Mouse (Mus musculus): ENCODE results near the gene Acnat1. TPM values are rescaled to one million over a fixed set of nuclear protein-coding genes. Genes with fewer than 3 reads are reported as not detected.

Acnat1 gene
- total RNA-seq (2012; rRNA removed), result 0.26 and 0.40 TPM in 2 replicates

DNA sequence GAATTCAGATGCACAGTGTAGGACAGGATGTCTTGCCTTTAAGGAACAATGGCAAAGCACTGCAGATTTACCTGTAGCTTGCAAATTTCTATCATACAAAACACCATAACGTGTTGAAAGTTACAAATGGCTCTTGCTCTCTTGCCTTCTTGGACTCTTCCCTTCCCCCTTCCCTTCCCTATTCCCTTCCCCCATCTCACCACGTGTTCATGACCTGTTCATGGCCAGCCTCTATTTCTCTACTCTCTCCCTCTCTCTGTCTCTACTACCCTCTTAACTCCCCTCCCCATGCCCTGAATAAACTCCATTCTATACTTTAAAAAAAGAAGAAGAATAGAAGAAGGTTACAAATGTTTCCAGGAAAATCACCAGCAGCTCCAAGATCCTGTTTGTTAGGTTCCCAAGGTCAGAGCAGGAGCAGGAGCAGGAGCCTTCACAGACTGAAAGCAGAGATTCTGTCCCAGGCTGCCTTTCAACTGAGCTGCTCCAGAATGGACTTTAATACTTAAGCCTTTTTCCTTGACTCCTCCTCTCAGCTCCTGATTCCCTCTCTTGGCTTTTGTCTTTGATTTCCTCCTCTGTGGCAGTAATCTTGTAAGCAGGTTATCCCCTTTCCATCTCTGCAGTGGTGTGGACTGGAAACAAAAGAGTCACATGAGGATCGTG, at the start of gene Acnat1:
TSS of gene Acnat1 (minus strand) at position 478 of the 666 bp plus-strand sequence.
- no peak for TF ChIP-seq ZNF384 (IDR thresholded peaks at IDR 0.05; ENCODE audit: low read depth, low read length)
- TF ChIP-seq CHD2 (IDR thresholded peaks at IDR 0.05; ENCODE audit: low read depth, low read length), result no peak
- no peak for TF ChIP-seq HCFC1 (IDR thresholded peaks at IDR 0.05; ENCODE audit: borderline replicate concordance, insufficient read depth, low read length)
- TF ChIP-seq MAFK (IDR thresholded peaks at IDR 0.05; ENCODE audit: insufficient read depth, low read depth, low read length), result no peak
- no peak for TF ChIP-seq ZC3H11A (IDR thresholded peaks at IDR 0.05; ENCODE audit: borderline replicate concordance, low read depth, low read length)
- Histone ChIP-seq H3K9me3 (ENCODE audit: control insufficient read depth, insufficient read depth, low read depth, low read length) (no peaks in the 10 kb centered on the region), H3K27ac (ENCODE audit: insufficient read depth, low read depth, low read length, poor library complexity, severe bottlenecking) (no peak within 1 kb of the TSS), H3K4me3 (ENCODE audit: insufficient read depth in 1 of 2, low read depth in 1 of 2, low read length in 2 of 2, poor library complexity in 1 of 2, severe bottlenecking in 1 of 2) (no peak within 1 kb of the TSS), H3K36me3 (ENCODE audit: control insufficient read depth, insufficient read depth, low read length, poor library complexity, severe bottlenecking) (no peaks in the 10 kb centered on the region), H3K4me1 (ENCODE audit: control insufficient read depth in 2 of 2, insufficient read depth in 2 of 2, low read length in 2 of 2, poor library complexity in 1 of 2) (no peaks in the 10 kb centered on the region), H3K9ac (ENCODE audit: insufficient read depth, low read depth, low read length, poor library complexity, severe bottlenecking) (no peak within 1 kb of the TSS)
- no peak for DNase-seq (ENCODE audit: low read depth, low spot score)
- in situ Hi-C loops (cut with MboI; ENCODE audit: low sequenced_read_pairs in 2 of 2, unreplicated experiment in 2 of 2), result no loop called here

DNA sequence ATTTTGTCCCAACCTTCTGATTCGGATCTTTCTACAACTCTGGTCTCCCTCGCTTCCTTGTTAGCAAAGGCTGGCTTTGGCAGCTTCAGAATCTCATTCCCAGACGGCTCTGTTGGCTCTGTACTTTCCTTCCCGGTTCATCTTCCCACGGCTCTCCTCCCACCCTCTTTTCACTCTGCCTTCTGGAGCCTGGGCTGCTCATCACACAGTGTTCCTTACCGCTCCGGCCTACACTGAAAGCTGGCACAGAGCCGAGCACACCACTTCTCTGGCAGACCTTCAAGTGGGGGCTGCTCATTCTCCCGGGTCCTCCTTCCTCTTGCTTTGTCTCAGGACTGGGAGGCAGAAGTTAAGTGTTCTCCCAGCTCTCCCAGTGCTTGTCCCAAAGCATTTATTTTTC, 48.9 kb upstream of the Acnat1 start:
- Histone ChIP-seq H3K4me3 (ENCODE audit: insufficient read depth in 1 of 2, low read depth in 1 of 2, low read length in 2 of 2, poor library complexity in 1 of 2, severe bottlenecking in 1 of 2) (no peak overlapping the region), H3K9ac (ENCODE audit: insufficient read depth, low read depth, low read length, poor library complexity, severe bottlenecking) (no peak overlapping the region), H3K4me1 (ENCODE audit: control insufficient read depth in 2 of 2, insufficient read depth in 2 of 2, low read length in 2 of 2, poor library complexity in 1 of 2) (peaks cover 0 to 2% of the 10 kb centered on the region in 2 experiments; a peak in 2 of 4 replicates), H3K36me3 (ENCODE audit: control insufficient read depth, insufficient read depth, low read length, poor library complexity, severe bottlenecking) (no peaks in the 10 kb centered on the region; the same call in 1 of the 2 replicates), H3K27ac (ENCODE audit: insufficient read depth, low read depth, low read length, poor library complexity, severe bottlenecking) (no peak overlapping the region), H3K9me3 (ENCODE audit: control insufficient read depth, insufficient read depth, low read depth, low read length) (no peaks in the 10 kb centered on the region)
- no peak for DNase-seq (ENCODE audit: low read depth, low spot score)
- TF ChIP-seq HCFC1 (IDR thresholded peaks at IDR 0.05; ENCODE audit: borderline replicate concordance, insufficient read depth, low read length) (no peak), ZC3H11A (IDR thresholded peaks at IDR 0.05; ENCODE audit: borderline replicate concordance, low read depth, low read length) (no peak), MAFK (IDR thresholded peaks at IDR 0.05; ENCODE audit: insufficient read depth, low read depth, low read length) (no peak), ZNF384 (IDR thresholded peaks at IDR 0.05; ENCODE audit: low read depth, low read length) (no peak), CHD2 (IDR thresholded peaks at IDR 0.05; ENCODE audit: low read depth, low read length) (no peak)
- in situ Hi-C loops (cut with MboI; ENCODE audit: low sequenced_read_pairs in 2 of 2, unreplicated experiment in 2 of 2), result no loop called here

DNA sequence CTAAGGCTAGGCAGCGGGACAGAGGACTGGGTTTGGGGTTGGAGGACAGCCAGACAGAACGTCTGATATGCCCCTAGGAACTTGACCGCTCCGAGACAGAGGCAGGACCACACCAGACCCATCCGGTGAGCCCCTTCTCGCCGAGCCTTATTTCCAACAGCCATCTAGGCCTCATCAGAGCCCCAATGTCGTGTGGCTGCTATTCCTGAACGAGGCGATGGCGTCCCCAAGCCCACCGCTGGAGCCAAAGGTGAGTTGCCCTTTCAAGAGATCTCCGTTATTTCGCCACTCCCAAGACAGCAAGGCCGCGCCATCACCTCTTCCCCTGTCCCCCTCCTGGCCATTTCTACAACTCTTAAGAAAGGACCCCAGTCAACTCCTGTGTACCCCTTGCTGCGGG, 47.6 kb upstream of the Acnat1 start:
- TF ChIP-seq CHD2 (IDR thresholded peaks at IDR 0.05; ENCODE audit: low read depth, low read length), result no peak
- TF ChIP-seq ZC3H11A (IDR thresholded peaks at IDR 0.05; ENCODE audit: borderline replicate concordance, low read depth, low read length), result no peak
- no peak for TF ChIP-seq HCFC1 (IDR thresholded peaks at IDR 0.05; ENCODE audit: borderline replicate concordance, insufficient read depth, low read length)
- no peak for TF ChIP-seq MAFK (IDR thresholded peaks at IDR 0.05; ENCODE audit: insufficient read depth, low read depth, low read length)
- no peak for TF ChIP-seq ZNF384 (IDR thresholded peaks at IDR 0.05; ENCODE audit: low read depth, low read length)
- no peak for DNase-seq (ENCODE audit: low read depth, low spot score)
- H3K4me1 ChIP-seq (ENCODE audit: control insufficient read depth in 2 of 2, insufficient read depth in 2 of 2, low read length in 2 of 2, poor library complexity in 1 of 2), result peaks cover 0 to 2% of the 10 kb centered on the region in 2 experiments; a peak in 2 of 4 replicates
- H3K9ac ChIP-seq (ENCODE audit: insufficient read depth, low read depth, low read length, poor library complexity, severe bottlenecking), result peak overlapping the region; percentile 55
- in situ Hi-C loops (cut with MboI; ENCODE audit: low sequenced_read_pairs in 2 of 2, unreplicated experiment in 2 of 2), result no loop called here
- H3K9me3 ChIP-seq (ENCODE audit: control insufficient read depth, insufficient read depth, low read depth, low read length), result no peaks in the 10 kb centered on the region
- no peak overlapping the region for H3K27ac ChIP-seq (ENCODE audit: insufficient read depth, low read depth, low read length, poor library complexity, severe bottlenecking)
- peak overlapping the region; percentile 74 to 97 for H3K4me3 ChIP-seq (ENCODE audit: insufficient read depth in 1 of 2, low read depth in 1 of 2, low read length in 2 of 2, poor library complexity in 1 of 2, severe bottlenecking in 1 of 2)
- no peaks in the 10 kb centered on the region; the same call in 1 of the 2 replicates for H3K36me3 ChIP-seq (ENCODE audit: control insufficient read depth, insufficient read depth, low read length, poor library complexity, severe bottlenecking)

DNA sequence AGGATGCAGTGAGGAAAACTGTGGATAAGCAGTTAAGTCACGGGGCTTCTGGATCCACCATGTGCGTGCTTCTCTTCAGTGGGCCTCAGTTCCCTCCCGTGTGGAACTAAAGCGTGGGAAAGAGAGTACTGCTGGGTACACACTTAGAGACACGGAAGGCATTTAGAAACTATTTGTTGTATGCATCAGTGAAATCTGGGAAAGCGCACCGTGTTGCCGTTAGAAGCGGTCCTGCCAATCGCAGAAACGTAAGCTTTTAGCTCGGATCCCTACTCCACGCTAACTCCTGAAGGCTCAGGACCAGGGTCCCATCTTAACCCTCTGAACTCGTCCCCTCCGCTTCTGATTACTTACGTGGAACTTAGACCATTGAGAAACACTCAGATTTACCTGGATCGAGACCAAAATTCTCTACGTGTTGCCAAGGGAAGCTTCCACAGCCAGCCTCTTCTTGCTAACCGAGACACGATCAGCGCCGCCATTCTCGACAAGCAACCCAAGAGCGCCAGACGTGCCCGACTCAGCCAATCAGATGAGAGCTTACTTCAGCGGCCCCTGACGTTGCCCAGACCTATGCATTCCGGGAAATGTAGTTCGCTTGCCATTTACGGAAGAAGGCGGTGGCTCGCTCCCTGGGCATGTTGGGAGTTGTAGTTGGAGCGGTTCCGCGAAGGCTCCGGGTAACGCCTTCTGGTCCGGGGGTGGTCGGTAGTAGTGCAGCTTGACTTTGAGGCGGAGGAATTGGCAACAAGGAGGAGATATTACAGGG, 47.0 kb upstream of the Acnat1 start, which contains the start of the genes Mrpl50 and Zfp189:
TSS of gene Mrpl50 (minus strand) at position 522 of the 769 bp plus-strand sequence.
TSS of gene Zfp189 (plus strand) at position 605 of the 769 bp plus-strand sequence.
- peak; percentile 89 for DNase-seq (ENCODE audit: low read depth, low spot score)
- Histone ChIP-seq H3K9ac (ENCODE audit: insufficient read depth, low read depth, low read length, poor library complexity, severe bottlenecking) (peak within 1 kb of the TSS; percentile 92), H3K36me3 (ENCODE audit: control insufficient read depth, insufficient read depth, low read length, poor library complexity, severe bottlenecking) (no peaks in the 10 kb centered on the region; the same call in 1 of the 2 replicates), H3K27ac (ENCODE audit: insufficient read depth, low read depth, low read length, poor library complexity, severe bottlenecking) (peak within 1 kb of the TSS; percentile 10; the same call in 1 of the 2 replicates), H3K4me3 (ENCODE audit: insufficient read depth in 1 of 2, low read depth in 1 of 2, low read length in 2 of 2, poor library complexity in 1 of 2, severe bottlenecking in 1 of 2) (peak within 1 kb of the TSS; percentile 78 to 97), H3K9me3 (ENCODE audit: control insufficient read depth, insufficient read depth, low read depth, low read length) (no peaks in the 10 kb centered on the region), H3K4me1 (ENCODE audit: control insufficient read depth in 2 of 2, insufficient read depth in 2 of 2, low read length in 2 of 2, poor library complexity in 1 of 2) (peaks cover 0 to 2% of the 10 kb centered on the region in 2 experiments; a peak in 2 of 4 replicates)
- TF ChIP-seq HCFC1 (IDR thresholded peaks at IDR 0.05; ENCODE audit: borderline replicate concordance, insufficient read depth, low read length) (peak; percentile 99), ZNF384 (IDR thresholded peaks at IDR 0.05; ENCODE audit: low read depth, low read length) (no peak), ZC3H11A (IDR thresholded peaks at IDR 0.05; ENCODE audit: borderline replicate concordance, low read depth, low read length) (no peak), CHD2 (IDR thresholded peaks at IDR 0.05; ENCODE audit: low read depth, low read length) (0 out of 2 replicates have a peak, but pooled peaks have one; percentile 68), MAFK (IDR thresholded peaks at IDR 0.05; ENCODE audit: insufficient read depth, low read depth, low read length) (no peak)
- in situ Hi-C loops (cut with MboI; ENCODE audit: low sequenced_read_pairs in 2 of 2, unreplicated experiment in 2 of 2), result no loop called here
